Mouse (Mus musculus) sigmoid colon, adult 10 weeks (tissue): Measurements from ENCODE around the gene Sdhaf4. TPM values are rescaled to one million over a fixed set of nuclear protein-coding genes. Genes with fewer than 3 reads are reported as not detected.

Source experiments
- polyA plus RNA-seq: library from polyadenylated mRNA; stranded (reverse); fragments of 350-450 nt; fragmentation: Illumina TruSeq; extraction: RNeasy Lipid Tissue Mini Kit (QIAGEN cat#74804); gene quantifications from one replicate; pipeline ENCODE4 v1.2.3, GENCODE M21; 2014; ENCODE audit warnings: low read depth, low replicate concordance

Gene Sdhaf4
- 22.3 TPM for polyA plus RNA-seq

DNA sequence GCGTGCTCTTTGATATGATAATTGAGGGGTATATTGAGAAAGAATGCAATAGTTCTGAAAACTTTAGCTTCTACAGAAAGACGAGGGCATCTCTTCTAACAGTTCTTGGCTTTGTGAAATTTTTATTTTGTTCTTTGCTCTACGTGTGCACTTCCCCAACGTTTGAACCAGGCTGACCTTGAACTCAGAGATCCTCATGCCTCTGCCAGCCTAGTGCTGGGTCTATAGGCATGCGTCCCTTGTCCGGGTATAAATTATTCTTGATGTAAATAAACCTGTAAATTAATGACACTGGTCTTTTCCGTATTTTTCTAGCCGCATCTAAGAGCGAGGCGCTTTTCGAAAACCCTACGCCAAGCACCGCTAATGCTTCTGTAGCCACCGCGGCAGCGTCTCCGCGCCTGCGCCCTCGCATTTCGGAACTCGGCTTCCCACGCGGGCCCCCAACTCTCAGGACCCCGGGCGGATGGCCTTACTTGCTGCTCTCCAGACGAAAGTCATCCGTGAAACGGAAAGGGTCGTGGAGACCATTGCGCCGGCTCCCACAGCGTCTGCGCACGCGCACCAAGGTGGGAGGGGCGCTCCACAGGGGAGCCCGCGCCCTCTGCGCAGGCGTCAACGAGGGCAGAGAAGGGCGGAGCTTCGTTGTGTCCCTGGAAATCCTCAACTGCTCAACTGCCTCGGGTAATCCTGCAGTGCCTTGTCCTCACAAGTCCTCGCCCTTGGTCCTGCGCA is at the start of gene Sdhaf4:
TSS of gene Sdhaf4 (minus strand) at position 587 of the 735 bp plus-strand sequence.

Other genes with a start within 250 kb of the Sdhaf4 start
- gene B3gat2, start 243.9 kb downstream of the Sdhaf4 start, polyA plus RNA-seq, result not detected
- gene Smap1, start 83.3 kb downstream of the Sdhaf4 start, polyA plus RNA-seq, result 228 TPM
- 198 TPM for gene Fam135a, start 94.7 kb upstream of the Sdhaf4 start, polyA plus RNA-seq
- gene Col9a1, start 172.0 kb upstream of the Sdhaf4 start, polyA plus RNA-seq, result 0.22 TPM